Mouse (Mus musculus): ENCODE measurements around the gene Dst.

The Dst gene

GRCm38 (mm10) chr1:33931791-33932190 lies 23.8 kb downstream of the Dst start:
- no peak for DNase-seq (ENCODE audit: low read depth, low spot score)

DNA sequence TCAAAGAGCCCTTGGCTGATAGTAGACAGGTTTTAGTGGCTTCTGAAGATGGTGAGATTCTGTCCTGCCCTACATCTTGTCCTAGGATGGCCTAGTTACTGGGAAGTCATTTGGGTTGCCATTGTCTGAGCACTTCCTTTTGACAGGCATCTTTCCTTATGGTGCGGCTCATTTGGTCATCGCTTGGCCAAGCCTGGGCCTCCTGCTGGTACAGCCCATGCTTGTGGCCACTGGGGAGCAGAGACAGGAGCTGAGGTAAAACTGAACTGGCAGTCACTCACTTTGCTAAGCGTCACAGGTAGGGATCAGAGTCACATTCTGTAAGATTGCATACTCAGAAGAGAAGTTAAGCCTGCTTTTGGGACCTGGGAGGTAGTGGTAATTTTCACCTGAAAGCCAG lies 24.2 kb downstream of the Dst start:
- DNase-seq (ENCODE audit: low read depth, low spot score) = no peak

- DNase-seq (ENCODE audit: low read depth, low spot score) = no peak
Measured at GRCm38 (mm10) chr1:33932845-33933499, 24.9 kb downstream of the Dst start.

GRCm38 (mm10) chr1:33935946-33936345 lies 27.9 kb downstream of the Dst start:
- DNase-seq (ENCODE audit: low read depth, low spot score) = no peak

DNA sequence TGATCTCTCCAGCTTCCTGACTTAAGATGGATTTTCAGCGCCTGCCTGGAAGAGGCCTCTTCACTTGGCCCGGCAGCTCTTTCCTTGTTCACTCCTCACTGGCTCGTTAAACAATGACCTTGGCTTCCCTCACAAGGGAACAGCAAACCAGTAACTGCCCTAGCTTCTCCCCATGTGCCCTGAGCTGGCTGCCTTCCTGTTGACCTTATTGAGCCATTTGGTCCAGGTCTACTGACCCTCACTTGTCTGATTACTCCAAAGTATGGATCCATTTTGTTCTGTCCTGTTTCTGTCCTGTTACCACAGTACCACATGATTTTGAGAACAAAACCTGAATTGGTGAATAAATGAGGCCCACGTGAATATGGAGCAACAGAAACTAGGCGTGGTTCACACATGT lies 31.8 kb downstream of the Dst start:
- no peak for DNase-seq (ENCODE audit: low read depth, low spot score)

DNA sequence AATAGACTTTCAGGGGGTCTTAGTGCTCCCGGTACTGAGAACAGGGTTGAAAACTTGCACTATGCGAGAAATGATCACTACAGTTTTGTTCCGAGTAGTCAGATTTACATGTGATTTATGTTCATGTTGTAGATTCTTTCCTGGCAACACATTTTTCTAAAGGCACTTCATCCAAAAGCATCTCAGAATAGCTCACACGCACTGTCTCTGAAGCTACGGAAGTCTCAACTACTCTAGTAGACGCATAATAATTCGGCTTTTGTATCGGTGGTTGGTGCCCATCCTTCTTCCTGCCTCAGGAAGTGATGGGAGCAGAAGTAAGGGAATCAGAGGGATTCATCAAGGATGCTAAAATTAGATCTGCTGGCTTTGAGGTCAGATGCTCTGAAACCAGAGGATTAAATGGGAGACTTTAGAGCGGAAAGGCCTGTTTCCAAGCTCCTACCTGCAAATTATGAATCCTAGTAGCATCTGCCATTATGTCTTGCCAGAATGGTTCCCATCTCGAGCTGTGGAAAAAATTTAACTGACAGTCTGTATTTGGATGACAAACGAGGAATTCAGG lies 32.4 kb downstream of the Dst start:
- peak; percentile 15 for DNase-seq (ENCODE audit: low read depth, low spot score)

GRCm38 (mm10) chr1:33942638-33943037 lies 34.6 kb downstream of the Dst start:
- no peak for DNase-seq (ENCODE audit: low read depth, low spot score)

GRCm38 (mm10) chr1:33943943-33944342 lies 35.9 kb downstream of the Dst start:
- DNase-seq (ENCODE audit: low read depth, low spot score) = no peak

GRCm38 (mm10) chr1:33944977-33945750 lies 37.1 kb downstream of the Dst start:
- no peak for DNase-seq (ENCODE audit: low read depth, low spot score)

DNA sequence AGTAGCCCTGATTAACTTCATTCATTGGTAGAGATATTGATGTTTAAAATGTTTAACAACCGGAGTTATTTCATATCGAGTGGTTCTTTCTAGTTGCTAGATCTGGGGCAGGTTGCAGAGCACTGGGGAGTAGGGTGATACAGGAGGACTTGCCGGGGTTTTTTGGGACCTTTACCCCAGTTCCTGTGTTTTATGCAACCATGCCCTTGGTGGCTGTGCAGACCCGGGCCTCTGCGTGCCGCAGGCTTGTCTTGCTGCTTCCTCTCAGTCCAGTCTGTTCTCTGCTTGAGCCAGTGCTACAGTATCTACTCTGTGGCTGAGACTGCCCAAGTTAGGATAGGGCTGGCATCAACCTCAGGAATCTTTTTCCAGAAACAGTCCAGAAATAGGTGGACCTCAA lies 37.7 kb downstream of the Dst start:
- no peak for DNase-seq (ENCODE audit: low read depth, low spot score)

DNA sequence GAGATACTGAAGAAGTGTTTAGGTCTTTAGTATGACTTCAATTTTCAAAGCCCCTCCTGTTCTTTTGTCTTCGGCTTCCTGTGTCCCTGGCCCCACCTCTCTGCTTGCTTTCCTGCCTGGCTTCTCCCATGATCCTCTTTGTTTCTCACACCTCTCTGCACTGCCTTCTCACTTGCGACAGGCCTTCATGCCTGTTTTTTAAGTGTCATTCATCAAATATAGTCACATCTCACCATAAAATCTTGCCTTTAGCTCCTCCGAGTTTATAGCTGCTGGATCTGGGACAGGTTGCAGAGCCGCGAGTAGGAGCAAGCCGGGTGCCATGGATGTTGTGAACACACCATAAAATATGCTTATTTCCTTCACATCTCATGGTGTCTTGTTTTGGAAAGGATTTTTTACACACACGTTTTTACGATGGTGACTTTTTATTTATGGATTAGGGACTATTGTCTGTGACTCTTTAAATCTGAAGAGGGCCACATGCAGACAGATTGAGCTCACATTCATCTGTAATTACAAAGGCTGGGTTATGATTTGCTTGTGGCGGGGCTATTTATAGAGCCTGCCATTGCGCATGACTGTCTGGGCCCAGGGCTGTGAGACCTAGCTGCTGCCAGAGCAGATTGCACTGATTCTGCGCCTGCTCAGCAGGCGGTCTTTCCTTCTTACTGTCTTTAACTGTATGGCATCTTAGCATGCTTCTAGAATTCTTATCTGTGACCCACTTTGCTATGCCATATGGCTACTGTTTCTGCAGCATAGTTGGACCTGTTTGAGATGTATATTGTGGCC lies 38.8 kb downstream of the Dst start:
- DNase-seq (ENCODE audit: low read depth, low spot score) = peak; percentile 20

DNA sequence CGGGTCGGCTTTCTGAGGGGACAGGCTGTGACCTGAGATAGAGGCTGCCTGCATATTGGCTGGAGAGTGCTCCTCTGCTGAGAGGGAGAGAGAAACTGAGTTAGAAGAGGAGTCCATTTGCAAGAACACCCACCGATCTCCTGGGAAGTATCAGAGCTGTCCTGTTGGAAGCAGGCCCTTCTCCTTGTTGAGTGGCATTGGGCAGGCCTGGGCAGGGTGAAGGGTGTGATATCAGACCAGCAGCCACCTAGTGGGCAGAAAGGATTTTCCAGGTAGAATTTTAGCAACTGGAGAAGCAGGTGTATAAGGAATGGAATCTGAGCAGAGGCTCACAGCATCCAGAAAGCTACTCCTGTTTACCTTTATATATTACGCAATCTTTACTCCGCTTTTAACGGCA lies 39.8 kb downstream of the Dst start:
- DNase-seq (ENCODE audit: low read depth, low spot score) = no peak

GRCm38 (mm10) chr1:33948511-33948910 lies 40.5 kb downstream of the Dst start:
- peak; percentile 15 for DNase-seq (ENCODE audit: low read depth, low spot score)

- DNase-seq (ENCODE audit: low read depth, low spot score) = no peak
Measured at GRCm38 (mm10) chr1:33955626-33956025, 47.6 kb downstream of the Dst start.

GRCm38 (mm10) chr1:33960439-33960838 lies 52.4 kb downstream of the Dst start:
- no peak for DNase-seq (ENCODE audit: low read depth, low spot score)

- peak; percentile 40 for DNase-seq (ENCODE audit: low read depth, low spot score)
Measured at GRCm38 (mm10) chr1:33964643-33965042, 56.6 kb downstream of the Dst start.

- DNase-seq (ENCODE audit: low read depth, low spot score) = no peak
Measured at GRCm38 (mm10) chr1:33965824-33966223, 57.8 kb downstream of the Dst start.

DNA sequence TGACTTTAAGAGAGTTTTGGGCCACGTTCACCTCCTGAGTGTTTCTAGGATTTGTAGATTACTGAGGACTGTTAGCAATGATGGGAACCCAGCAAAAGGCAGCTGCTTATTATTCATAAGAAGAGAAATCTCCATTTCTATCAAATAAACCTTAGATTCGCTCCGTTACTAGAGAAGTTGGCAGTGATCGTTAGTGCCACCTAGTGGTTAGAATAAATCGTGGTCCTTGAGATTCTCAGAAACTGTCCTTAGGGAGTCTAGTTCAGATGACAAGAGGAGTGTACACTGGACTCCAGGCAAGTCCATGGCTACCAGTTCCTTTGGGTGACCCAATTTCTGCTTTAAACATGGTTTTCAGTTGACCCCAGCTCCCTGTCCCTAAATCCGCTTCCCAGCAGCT lies 58.3 kb downstream of the Dst start:
- peak; percentile 49 for DNase-seq (ENCODE audit: low read depth, low spot score)

GRCm38 (mm10) chr1:33967206-33967605 lies 59.2 kb downstream of the Dst start:
- DNase-seq (ENCODE audit: low read depth, low spot score) = no peak

DNA sequence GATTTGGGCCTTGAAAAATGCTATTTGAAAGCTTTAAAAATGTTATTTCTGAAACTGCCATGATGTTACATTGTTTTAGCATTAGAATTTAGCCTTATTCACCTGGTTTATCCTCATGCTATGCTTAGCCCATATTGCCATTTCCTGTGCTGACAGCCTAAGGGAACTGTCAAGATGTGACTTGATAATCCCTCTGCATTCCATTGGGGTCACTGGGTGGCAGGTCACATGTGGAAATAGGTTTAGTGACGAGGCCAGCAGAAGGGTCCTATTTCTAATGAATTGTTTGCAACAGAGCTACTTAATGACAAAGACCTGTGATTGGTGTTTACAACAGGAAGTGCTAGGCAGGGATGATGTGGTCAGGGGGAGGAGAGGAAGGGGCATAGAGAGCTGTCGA lies 61.9 kb downstream of the Dst start:
- no peak for DNase-seq (ENCODE audit: low read depth, low spot score)

- no peak for DNase-seq (ENCODE audit: low read depth, low spot score)
Measured at GRCm38 (mm10) chr1:33974401-33974800, 66.4 kb downstream of the Dst start.

- DNase-seq (ENCODE audit: low read depth, low spot score) = no peak
Measured at GRCm38 (mm10) chr1:33975333-33975732, 67.3 kb downstream of the Dst start.
